Comparison of ENCODE assay signal across 12 mouse cellular contexts in genomic region chr7:30678263-30678975, GRCm38 (mm10). TPM values are rescaled to one million over a fixed set of nuclear protein-coding genes. Genes with fewer than 3 reads are reported as not detected.
DNase-seq lines count a peak whose midpoint lies in the region; ATAC-seq and TF ChIP-seq lines count a peak whose summit lies in the region.
"Had no signal": no experiment of that assay in that cellular context is flagged by ENCODE, and none has a peak within 500 bp of the region (broad histone marks: within the 10 kb centered on the region; RNA-seq: fewer than 3 reads in every experiment).

No protein-coding gene starts in this region.

- WGBS in stomach, postnatal 0 days, result 48% methylated on average over 5 of the region's 5 CpGs

- H3K4me1 ChIP-seq in stomach, postnatal 0 days (replicated peaks; ENCODE audit: control insufficient read depth, insufficient read depth), result no peaks in the 10 kb centered on the region
- H3K4me1 ChIP-seq: forebrain, embryonic 13.5 days; liver, embryonic 15.5 days had no signal

- TF ChIP-seq EP300 in stomach, postnatal 0 days (optimal IDR thresholded peaks at IDR 0.05), result no peak

- H3K36me3 ChIP-seq in stomach, postnatal 0 days (ENCODE audit: control insufficient read depth, insufficient read depth, low read length), result no peaks in the 10 kb centered on the region
- H3K36me3 ChIP-seq: liver, embryonic 15.5 days had no signal

- H3K9me3 ChIP-seq in stomach, postnatal 0 days (ENCODE audit: control insufficient read depth, low read length), result no peaks in the 10 kb centered on the region
- H3K9me3 ChIP-seq: forebrain, embryonic 13.5 days; liver, embryonic 15.5 days had no signal

- no peak overlapping the region for H3K4me3 ChIP-seq in stomach, postnatal 0 days (ENCODE audit: low read depth, low read length)
- H3K4me3 ChIP-seq: forebrain, embryonic 13.5 days; liver, embryonic 15.5 days had no signal

- no peak overlapping the region for H3K4me2 ChIP-seq in stomach, postnatal 0 days (replicated peaks; ENCODE audit: low read depth)
- H3K4me2 ChIP-seq: forebrain, embryonic 13.5 days; liver, embryonic 15.5 days had no signal

- no peak overlapping the region for H3K27ac ChIP-seq in stomach, postnatal 0 days (replicated peaks)
- H3K27ac ChIP-seq: forebrain, embryonic 13.5 days; liver, embryonic 15.5 days had no signal

- TF ChIP-seq CTCF in stomach, postnatal 0 days (IDR thresholded peaks at IDR 0.05; ENCODE audit: low read depth), result peak; percentile 57

- H3K9ac ChIP-seq in stomach, postnatal 0 days (ENCODE audit: low read length), result no peak overlapping the region
- H3K9ac ChIP-seq: forebrain, embryonic 13.5 days; liver, embryonic 15.5 days had no signal

- peak; percentile 22 to 44 for DNase-seq in cerebellum, adult 18-20 months
- peak; percentile 52 for DNase-seq in kidney, postnatal 10 days
- DNase-seq in kidney, adult 11 months, result no peak
- DNase-seq in thymus, postnatal 0 days (ENCODE audit: low spot score), result peak; percentile 10
- no peak for DNase-seq in thymus, postnatal 10 days (ENCODE audit: low spot score in 2 of 2)
- DNase-seq in stomach, postnatal 0 days (ENCODE audit: low spot score), result no peak
- DNase-seq in urinary bladder, postnatal 25 days (ENCODE audit: low spot score), result no peak

- no peaks in the 10 kb centered on the region for H3K27me3 ChIP-seq in stomach, postnatal 0 days (ENCODE audit: control insufficient read depth, insufficient read depth, low read length)
- H3K27me3 ChIP-seq: liver, embryonic 15.5 days had no signal

- ATAC-seq in cerebellum, adult (ENCODE audit: insufficient number of reproducible peaks, low FRiP score, low TSS enrichment), result no peak
- no peak for ATAC-seq in stomach, postnatal 0 days (ENCODE audit: low FRiP score, low TSS enrichment)
- ATAC-seq: forebrain, embryonic 13.5 days had no signal

RNA-seq across cellular contexts. Expression of gene Pmis2, which starts 7.0 kb away (rescaled TPM):
- not detected in 2 replicates for polyA plus RNA-seq in thymus, postnatal 0 days (2015; fragmentation: Nextera tagmentation; extraction: Ambion mirVana)
- 0.21 TPM in 1 of 2 replicates, not detected in the other for polyA plus RNA-seq in stomach, postnatal 0 days (2015; fragmentation: Nextera tagmentation; extraction: Ambion mirVana)
- polyA plus RNA-seq: forebrain, embryonic 13.5 days; kidney, embryonic 16.5 days; liver, embryonic 15.5 days; neural tube, embryonic 14.5 days had no signal

RNA-seq across cellular contexts. Expression of gene Haus5, which starts 13.6 kb away (rescaled TPM):
- 50.2 and 51.0 TPM in 2 replicates for polyA plus RNA-seq in thymus, postnatal 0 days (2015; fragmentation: Nextera tagmentation; extraction: Ambion mirVana)
- 10.8 and 11.7 TPM in 2 replicates for polyA plus RNA-seq in stomach, postnatal 0 days (2015; fragmentation: Nextera tagmentation; extraction: Ambion mirVana)

RNA-seq across cellular contexts. Expression of gene 2200002J24Rik, which starts 20.3 kb away (rescaled TPM):
- 0.81 and 1.2 TPM in 2 replicates for polyA plus RNA-seq in thymus, postnatal 0 days (2015; fragmentation: Nextera tagmentation; extraction: Ambion mirVana)
- 54.4 and 61.2 TPM in 2 replicates for polyA plus RNA-seq in stomach, postnatal 0 days (2015; fragmentation: Nextera tagmentation; extraction: Ambion mirVana)
- polyA plus RNA-seq: forebrain, embryonic 13.5 days; neural tube, embryonic 14.5 days had no signal

RNA-seq across cellular contexts. Expression of gene Rbm42, which starts 28.3 kb away (rescaled TPM):
- 151 and 153 TPM in 2 replicates for polyA plus RNA-seq in thymus, postnatal 0 days (2015; fragmentation: Nextera tagmentation; extraction: Ambion mirVana)
- polyA plus RNA-seq in stomach, postnatal 0 days (2015; fragmentation: Nextera tagmentation; extraction: Ambion mirVana), result 88.1 and 93.2 TPM in 2 replicates

RNA-seq across cellular contexts. Expression of gene Atp4a, which starts 33.6 kb away (rescaled TPM):
- polyA plus RNA-seq in thymus, postnatal 0 days (2015; fragmentation: Nextera tagmentation; extraction: Ambion mirVana), result 1.4 and 1.5 TPM in 2 replicates
- polyA plus RNA-seq in stomach, postnatal 0 days (2015; fragmentation: Nextera tagmentation; extraction: Ambion mirVana), result 601 and 695 TPM in 2 replicates

Comparison
In these comparisons a context has a peak if more than half of its experiments do, and no peak if none do; other contexts are left out.
1. DNase-seq: peak in cerebellum, adult 18-20 months (2 of 2), kidney, postnatal 10 days (single experiment) and thymus, postnatal 0 days (single experiment); none in kidney, adult 11 months (single experiment), thymus, postnatal 10 days (0 of 2), stomach, postnatal 0 days (single experiment) and urinary bladder, postnatal 25 days (single experiment).
2. RNA of gene 2200002J24Rik, which starts 20.3 kb away (polyA plus RNA-seq): 54.4 to 61.2 TPM in stomach, postnatal 0 days; 0.81 to 1.2 TPM in thymus, postnatal 0 days; every median in the first group is over 10 times any median in the second.